Mouse (Mus musculus) E14TG2a.4 (cell line): ENCODE results near the gene Galnt17.

Experiments
- CTCF ChIP-seq: conservative IDR thresholded peaks from 2 replicates; pipeline ENCODE4 v1.5.1; 2014; ENCODE audit warnings: low read length
- NANOG ChIP-seq: IDR thresholded peaks from 2 replicates; pipeline ENCODE4 v1.6.1; 2014; ENCODE audit warnings: borderline replicate concordance, low read length, mixed read lengths
- POU5F1 ChIP-seq: IDR thresholded peaks from 2 replicates; pipeline ENCODE4 v1.6.1; 2014; ENCODE audit warnings: low read length, borderline replicate concordance

DNA sequence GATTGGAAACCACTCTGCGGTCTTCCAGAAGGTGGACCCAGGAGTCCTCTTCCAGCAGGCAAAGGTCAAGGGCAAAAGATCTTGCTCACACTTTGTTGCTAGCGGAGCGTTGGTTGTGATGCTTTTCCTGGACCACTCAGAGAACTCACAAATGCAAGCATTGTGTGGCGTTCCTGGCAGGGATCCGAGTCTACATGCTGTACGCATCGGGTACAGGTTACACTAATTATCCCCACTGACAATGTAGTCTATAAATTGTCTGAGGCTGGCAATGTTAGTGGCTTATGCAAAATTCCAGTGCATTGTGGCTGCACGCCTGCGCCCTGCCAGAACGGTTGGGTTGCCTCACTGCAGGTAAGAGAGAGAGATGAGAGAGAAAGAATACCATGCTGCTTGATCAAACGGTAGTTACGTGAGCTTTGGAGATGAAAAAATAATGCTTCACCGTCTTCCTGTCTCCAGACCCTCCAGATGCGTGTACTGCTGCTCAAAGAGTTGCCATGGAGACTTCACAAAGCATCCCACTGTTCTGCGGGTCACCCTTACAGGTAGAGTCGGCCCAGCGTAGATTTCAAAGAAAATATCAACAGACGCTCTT is 285.8 kb downstream of the Galnt17 start:
- no peak for TF ChIP-seq CTCF
- TF ChIP-seq NANOG, result no peak
- TF ChIP-seq POU5F1, result no peak
